Mouse (Mus musculus): Measurements from ENCODE around the gene Chd1.

DNA sequence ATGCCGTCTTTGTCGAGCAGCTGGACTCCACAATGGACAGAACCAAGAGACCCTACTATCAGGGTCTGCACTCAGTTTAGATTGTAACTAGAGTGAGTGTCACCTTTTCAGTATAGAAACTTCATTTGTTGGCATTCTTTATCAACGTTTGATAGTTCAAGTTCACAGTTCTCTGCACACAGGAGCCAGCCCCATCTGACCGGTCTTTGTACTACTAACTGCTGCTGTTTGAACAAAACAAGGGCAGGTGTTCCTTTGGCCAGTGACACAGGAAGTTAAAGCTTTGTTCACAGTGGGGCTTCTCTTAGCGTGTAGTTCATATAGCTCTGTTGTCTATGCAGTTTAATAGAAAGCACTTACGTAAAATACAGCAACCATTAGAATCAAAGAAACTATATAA is 43.3 kb downstream of the Chd1 start:
- TF ChIP-seq POLR2A (IDR thresholded peaks at IDR 0.05; ENCODE audit: insufficient read depth, low read depth, low read length) (no peak), CTCF (IDR thresholded peaks at IDR 0.05) (no peak)
